Mouse (Mus musculus) embryonic stem cell, embryonic (primary cell): ENCODE measurements at regions not wholly inside any gene's neighbourhood (a gene's known extent, or its start where the extent isn't known, plus 50 kb on each side); places are given as distances from the start of the nearest gene placed in this dataset.
"Not testable (repeated sequence)": the region's sequence is repeated elsewhere in the genome, so short reads cannot be mapped to it uniquely, and the experiment has no call there.

Experiments used
- CTCF ChIA-PET, 4 experiments: fragments of 300-600 bp in 2 of 4; fragments of 350-600 bp in 2 of 4; sonication (Branson Sonifier 250); formaldehyde crosslinking; loops; one replicate each; lab custom pipeline; 2022; ENCODE audit warnings: inconsistent platforms in 2 of 4; lab: Charles Lee
- POLR2A ChIA-PET, 4 experiments: fragments of 300-600 bp in 2 of 4; fragments of 350-600 bp in 2 of 4; sonication (Branson Sonifier 250); formaldehyde crosslinking; loops; one replicate each; lab custom pipeline; 2022; ENCODE audit warnings: antibody characterized with exemption in 4 of 4, inconsistent platforms in 1 of 4; lab: Charles Lee

DNA sequence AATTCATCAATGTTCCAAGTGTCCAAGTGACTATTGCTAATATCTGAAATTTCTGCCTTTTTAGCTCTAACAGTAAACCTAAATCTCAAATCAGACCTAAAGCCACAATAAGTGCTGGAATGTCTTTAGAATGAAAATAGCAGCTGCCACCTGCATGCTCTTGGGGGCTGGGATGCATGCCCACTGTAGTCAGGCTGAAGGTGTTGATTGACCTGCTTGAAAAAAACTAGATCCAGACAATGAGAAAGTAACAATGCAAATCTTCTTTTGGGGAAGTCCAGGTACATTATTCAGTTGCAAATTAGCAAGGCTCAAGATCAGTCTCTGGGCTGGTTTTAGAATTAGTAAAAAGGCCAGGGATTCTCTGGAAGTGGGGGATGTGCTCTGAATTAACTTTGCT, 1759.9 kb upstream of the Slc39a10 start:
- POLR2A ChIA-PET, result not testable (repeated sequence)

DNA sequence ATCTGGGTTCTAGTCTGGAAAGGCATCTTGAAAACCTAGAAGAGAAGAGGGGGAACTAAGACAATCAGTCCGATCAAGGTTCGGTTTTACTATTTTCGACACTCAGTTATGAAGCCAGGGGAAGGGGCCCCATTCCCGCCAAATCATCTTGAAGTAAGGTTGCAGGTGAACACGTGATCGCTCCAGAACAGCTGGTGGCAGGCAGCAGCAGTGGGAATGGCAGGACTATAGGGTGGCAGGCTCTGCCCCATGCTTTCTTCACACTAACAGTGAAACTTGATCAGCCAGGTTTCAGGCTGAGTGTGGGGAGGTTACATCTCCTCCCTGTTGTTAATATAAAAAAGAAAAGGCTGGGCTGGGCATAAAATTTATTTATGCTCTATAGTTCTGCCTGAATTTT, 1758.7 kb upstream of the Slc39a10 start:
- POLR2A ChIA-PET, result interaction anchor here in 1 of 4 experiments (0.6 kb wide), 1 partner anchor 49 kb away, joined by 5 read pairs; no protein-coding TSS in a partner anchor
- CTCF ChIA-PET, result no interaction called here

More for the DNA sequence above, 1759.9 kb upstream of the Slc39a10 start:
- CTCF ChIA-PET, result not testable (repeated sequence)

DNA sequence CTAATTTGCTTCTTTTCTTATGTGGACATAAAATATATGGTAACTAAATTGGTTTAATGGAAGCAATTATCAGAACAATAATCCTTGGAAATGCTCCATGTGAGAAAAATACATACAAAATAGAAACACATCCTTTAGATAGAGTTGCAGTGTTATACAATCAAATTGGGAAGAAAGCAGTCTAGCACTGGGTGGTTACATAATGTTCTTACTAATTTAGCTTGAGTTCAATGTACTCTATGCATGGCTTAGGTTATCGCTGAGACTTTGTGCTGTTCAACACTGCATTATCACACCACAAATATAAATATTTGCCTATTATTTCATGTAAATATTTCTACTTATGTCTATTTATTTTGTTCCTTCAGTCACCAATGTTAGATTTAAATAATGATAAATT, 1724.5 kb upstream of the Slc39a10 start:
- ChIA-PET POLR2A (no interaction called here), CTCF (interaction anchor here in 1 of 4 experiments (0.6 kb wide), 1 partner anchor 443 kb away, joined by 3 read pairs; no protein-coding TSS in a partner anchor)

DNA sequence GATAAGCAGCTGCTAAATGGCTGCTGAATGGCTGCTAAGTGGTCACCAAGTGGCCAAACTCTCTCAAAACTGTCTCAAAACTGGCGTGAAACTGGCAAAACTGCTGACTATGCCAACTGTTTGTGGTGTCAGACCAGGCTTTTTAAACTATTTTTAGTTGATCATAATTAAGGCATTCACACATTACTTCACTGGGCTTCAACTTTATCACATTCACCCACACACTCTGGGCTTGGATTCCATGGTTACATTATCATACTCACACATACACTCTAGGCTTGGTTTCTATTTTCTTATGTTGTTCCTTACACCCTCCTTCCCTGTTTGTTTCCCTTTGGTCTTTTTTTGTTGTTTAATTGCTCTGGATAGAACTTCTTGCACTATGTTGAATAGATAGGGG, 1716.4 kb upstream of the Slc39a10 start:
- ChIA-PET CTCF (interaction anchor here in 1 of 4 experiments (0.6 kb wide), 1 partner anchor 28 kb away, joined by 3 read pairs; no protein-coding TSS in a partner anchor), POLR2A (no interaction called here)
